Mouse (Mus musculus) thymus, postnatal 25 days (tissue): ENCODE results near the gene Slc22a21.
"Not testable (repeated sequence)": the region's sequence is repeated elsewhere in the genome, so short reads cannot be mapped to it uniquely, and the experiment has no call there.

Source experiments
- DNase-seq: peaks from one replicate; pipeline ENCODE4 v3.0.0; 2022

The Slc22a21 gene

DNA sequence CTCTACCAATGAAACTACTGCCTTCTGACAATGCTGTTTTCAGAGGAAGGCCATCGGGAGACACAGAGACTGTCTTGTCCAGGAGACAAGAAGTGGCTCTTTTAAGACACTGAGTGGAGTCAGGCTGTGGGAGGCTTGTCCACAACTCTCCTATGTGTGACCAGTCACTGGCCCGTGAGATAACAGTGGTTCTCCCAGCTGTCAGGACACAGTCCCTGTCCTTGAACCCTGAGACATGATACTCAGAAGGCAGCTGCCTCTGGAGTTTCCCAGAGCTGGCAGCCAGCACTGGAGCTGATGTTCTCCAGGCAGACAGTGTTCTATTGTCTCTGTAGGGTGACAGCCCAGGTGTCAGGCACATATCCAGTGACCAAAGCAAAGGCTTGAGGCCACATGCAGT lies 17.5 kb upstream of the Slc22a21 start:
- DNase-seq: no peak

DNA sequence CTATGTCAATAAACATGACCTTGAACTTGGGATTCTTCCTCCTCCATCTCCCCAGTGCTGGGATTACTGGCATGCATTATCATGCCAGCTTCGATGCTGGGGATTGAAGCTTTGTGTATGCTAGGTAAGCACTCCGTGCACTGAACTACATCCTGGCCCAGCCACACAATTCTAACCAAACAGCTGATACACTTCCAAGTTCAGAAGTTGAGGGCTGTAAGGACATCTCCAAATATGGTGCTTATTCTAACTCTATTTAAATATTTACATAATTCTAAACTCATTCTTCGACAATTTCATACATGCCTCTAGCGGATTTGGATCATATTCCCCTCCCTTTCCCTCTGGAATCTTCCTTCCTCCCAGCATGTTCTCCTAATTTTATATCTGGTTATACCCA lies 12.1 kb upstream of the Slc22a21 start:
- no peak for DNase-seq

DNA sequence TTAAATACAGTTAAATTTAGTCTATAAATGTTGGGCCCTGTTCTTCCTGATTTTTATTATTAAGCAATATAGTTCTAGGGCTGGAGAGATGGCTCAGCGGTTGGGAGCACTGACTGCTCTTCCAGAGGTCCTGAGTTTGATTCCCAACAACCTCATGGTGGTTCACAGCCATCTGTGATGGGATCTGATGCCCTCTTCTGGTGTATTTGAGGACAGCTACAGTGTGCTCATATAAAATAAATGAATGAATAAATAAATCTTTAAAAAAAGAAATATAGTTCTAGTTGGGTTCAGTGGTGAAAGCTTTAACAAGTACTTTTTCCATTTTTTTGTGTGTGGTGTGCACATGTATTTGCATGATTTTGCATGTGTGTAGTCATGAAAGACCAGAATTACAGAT lies 9.1 kb upstream of the Slc22a21 start:
- DNase-seq: no peak

DNA sequence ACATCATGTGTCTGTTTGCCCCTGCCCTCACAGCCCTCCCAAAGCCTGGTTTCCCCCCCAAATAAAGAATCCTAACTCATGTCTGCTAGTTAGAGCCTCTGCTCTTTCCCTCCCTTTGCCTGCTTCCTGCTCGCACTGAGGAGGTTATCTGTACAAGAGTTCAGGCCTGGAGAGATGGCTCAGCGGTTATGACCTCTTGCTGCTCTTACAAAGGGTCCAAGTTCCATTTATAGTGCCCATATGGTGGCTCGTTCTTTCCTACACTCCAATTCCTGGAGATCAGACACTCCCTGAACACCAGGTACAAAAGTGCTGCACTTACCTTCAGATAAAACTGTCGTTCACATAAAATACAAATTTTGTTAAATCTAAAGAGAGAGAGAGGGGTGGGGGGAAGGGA lies 7.9 kb upstream of the Slc22a21 start:
- no peak for DNase-seq

DNA sequence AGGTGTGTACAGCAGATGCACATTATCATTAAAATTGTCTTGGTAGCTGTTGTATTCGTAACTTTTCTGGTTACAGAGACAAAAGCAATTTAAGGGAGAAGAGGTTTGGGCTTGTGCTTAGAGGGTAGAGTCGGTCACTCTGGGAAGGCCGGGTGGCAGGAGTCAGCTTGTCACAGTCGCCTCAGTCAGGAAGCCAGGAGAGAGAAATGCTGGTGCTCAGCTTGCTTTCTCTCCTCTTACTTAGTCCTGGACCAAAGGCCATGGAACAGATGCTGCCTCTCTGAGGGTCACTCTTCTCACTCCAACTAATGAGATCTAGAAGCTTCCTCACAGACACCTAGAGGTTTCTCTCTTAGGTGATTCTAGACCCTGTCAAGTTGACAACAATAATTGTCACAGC lies 1.3 kb upstream of the Slc22a21 start:
- no peak for DNase-seq

DNA sequence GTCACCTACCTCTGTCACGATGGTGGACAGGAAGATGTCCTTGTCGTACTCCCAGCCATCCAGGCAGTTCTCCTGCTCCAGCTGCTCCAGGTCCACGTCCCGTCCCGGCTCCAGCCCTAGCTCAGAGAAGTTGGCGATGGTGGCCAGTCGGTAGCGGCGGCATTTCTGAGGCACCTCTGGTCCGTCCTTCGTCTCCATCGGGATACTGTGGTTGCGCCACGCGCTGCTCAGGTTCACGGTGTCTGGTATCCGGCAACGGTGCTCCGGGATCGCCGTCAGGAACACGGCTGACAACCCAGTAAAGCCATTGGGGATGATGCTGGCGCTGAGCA lies 710 bp downstream of the Slc22a21 start:
- DNase-seq: not testable (repeated sequence)

DNA sequence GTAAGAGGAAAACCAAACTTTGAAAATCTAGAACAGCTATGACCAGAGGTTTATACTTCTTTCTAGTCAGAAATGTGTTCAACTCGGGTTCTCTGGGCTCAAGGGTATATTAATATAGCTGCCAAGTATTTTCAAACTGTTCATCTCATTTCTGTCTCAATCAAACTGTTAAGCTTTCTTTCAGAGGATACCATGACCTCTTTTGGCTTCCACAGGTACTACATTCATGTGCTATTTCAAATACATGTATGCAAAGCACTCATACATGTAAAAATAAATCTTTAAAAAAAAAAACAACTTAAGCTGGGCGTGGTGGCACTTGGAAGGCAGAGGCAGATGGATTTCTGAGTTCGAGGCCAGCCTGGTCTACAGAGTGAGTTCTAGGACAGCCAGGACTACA lies 2.5 kb downstream of the Slc22a21 start:
- no peak for DNase-seq

DNA sequence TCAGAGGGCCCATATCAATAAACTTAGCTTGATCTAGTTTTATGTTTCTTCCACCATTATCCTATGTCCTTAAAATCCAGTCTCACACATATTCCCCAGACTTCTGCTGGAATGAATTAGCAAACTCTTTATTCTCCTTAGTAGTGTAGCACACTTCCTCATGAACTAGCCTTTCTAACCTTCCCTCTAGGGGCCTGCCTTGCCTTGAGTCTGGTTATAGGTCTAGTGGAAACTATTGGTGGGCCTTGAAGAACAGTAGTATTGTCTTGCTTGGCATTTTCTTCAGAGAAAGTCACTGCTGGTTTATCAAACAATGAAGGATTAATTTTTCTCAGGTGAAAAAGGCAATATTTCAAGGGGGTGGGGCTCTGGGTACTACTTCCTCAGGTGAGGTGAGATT lies 4.6 kb downstream of the Slc22a21 start:
- no peak for DNase-seq

DNA sequence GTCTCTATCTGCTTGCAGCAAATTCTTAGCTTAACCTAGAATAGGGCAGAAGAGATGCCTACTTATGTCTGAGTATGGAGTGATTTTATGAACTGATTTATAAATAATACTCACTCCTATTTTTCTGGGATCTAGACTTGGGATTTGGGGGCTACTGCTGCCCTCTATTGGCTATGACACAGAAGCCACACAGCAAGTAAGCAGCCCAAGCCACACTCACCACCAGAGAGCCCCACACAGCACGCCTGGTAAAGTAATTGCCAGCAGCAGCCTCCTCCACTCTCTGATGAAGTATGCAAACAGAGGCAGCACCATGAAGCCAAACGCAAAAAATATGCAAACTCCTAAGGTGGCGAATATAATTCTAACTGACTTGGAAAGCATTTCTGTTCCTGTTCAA lies 21.1 kb downstream of the Slc22a21 start:
- DNase-seq: no peak

DNA sequence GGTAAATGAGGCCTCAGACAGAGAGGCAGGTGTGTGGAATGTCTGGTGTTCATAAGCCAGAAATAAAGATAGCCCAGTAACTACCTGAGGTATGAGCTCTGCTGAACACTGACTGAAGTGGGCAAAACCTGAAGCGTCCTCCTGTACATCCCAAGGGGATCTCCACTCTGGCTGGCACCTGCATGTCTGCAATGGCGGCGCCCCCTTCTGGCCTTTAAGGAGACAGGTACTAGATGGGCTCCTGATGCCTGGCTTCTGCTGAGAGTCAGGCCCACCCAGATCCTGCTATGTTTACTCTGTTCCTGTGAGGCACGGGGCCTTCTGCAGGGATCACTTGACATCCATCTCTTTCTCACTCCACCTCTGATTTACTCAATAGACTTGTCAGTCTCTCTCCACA lies 22.0 kb downstream of the Slc22a21 start:
- peak; percentile 40 for DNase-seq

DNA sequence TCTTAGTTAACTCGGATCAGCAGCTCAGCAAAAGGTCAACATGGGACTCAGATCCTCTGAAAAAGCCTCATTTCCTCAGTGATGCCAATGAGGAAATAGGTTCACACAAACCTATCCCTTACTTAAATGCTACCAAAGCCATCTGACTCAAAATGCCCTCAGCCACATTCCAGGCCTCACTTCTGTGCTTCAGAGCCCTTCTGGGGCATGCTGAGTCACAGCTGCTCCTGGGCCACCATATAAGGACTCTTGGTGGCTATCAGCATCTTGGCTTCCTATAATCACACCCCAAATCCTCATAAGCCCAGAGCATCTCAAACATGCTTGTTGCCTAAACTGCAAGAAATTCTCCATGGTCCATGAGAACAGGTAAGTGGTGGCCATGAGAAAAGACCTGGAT lies 23.5 kb downstream of the Slc22a21 start:
- no peak for DNase-seq

DNA sequence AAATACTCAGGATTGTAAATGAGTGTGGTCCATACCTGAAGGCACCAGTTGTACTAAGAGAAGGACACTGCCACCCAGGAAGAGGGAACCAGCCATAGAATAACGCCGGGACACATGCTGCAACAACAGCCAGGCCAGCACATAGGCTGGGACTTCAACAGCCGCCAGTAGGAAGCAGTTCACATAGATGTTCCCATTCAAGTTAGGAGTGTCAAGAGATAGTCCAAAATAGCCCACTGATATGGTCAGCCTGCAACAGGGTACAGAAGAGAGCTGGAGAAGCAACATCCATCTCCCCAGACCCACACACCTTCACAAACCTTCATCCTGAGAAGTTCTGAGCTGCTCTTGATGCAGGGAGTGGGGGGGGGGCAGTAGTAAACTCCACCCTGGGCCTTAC lies 25.5 kb downstream of the Slc22a21 start:
- no peak for DNase-seq

DNA sequence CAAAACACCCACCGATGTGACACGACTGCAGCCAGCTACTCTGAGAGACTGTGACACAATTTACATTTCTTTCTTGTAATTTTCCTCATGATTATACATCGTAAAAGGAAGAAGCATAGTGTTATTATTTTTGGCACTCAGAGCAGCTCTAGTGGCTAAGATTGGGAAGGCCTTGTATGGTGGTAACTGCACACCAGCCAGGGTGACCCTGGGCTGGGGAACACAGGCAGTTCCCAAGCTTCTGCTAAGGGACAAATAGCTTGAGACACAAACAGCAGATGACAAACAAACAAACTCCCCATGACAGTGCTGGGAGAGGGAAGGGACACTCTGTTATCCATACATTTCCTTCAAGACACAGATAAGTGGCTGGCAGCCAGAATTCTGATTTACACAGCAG lies 30.0 kb downstream of the Slc22a21 start:
- not testable (repeated sequence) for DNase-seq

DNA sequence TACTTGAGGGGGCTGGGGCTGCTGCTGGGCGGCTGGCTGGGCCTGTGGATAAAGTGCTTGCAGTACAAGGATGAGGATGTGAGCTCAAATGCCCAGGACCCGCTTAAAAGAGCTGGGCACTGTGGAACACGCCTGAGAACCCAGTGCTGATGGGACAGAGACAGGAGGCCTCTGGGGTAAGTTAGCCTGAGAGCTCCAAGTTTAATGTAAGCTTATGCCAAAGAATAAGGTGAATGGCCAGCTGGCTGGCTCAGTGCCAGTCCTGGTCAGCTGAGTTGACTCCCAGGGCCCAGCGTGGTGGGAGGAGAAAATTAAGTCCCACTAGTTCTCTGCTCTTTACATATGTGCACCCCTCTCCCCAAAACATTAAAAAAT lies 48.2 kb downstream of the Slc22a21 start:
- DNase-seq: not testable (repeated sequence)

DNA sequence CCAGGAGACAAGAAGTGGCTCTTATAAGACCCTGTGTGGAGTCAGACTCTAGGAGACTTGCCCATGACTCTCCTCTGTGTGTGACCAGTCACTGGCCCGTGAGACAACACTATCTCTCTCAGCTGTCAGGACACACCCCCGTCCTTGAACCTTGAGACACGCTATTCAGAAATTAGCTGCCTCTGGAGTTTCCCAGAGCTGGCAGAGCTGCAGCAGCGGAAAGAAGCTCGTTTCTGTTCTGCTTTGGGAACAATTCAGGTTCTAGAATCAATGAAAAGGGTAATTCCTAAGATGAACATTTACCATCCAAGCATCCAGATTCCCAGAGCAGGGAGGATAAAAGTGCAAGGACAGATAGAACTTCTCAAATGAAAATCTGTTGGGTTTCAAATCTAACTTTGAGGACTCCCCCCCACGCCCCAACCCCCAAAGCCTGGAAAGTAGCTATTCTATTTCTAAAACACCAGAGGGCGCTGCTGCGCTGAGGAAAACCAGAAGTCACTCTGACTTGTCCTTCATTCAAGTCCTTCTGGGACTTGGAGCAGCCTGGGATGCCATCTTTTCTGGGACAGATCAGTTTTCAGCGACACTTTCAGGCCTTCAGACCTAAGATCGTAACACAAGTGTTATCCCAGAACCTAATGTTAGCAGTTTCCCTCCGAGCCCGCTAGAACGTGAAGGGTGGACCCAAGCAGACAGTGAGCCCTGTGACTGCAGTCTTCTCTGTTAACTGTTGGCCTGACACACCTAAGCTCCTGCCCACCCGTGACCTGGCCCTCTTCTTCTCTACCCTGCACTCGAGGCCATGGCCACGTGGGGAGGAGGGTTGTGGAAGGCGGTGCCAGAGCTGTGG lies 48.8 kb downstream of the Slc22a21 start:
- DNase-seq: peak; percentile 39

DNA sequence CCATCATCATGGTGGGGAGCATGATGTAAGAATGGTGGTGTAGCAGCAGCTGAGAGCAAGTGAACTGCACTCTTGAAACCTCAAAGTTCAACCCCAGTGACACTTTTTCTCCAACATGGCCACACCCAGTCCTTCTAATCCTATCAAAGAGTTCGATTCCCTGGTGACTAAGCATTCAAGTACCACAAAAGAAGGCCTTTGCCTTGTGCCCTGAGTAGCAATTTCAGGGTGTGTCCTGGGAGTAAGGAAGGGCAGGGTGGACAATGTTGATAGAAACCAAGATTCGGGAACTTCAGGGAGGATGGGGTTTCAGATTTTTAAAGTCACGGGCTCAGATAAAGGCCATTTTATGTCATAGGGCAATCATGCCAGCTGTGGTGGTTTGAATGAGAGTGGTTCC lies 50.4 kb downstream of the Slc22a21 start:
- DNase-seq: no peak

DNA sequence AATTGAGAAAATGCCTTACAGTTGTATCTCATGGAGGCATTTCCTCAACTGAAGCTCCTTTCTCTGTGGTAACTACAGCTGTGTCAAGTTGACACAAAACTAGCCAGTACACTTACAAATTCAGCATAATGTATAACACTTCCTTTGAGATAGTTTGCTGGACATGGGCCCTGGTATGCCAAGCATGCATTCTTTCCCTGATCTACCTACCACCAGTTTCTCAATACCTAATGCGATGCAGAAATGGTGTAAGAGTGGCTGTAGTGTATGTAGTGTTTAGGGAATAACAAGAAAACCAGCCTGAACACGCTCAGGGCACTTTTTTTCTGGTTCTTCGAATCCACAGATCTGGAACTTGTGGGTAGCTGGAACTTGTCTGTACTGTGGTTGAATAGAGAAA lies 51.5 kb downstream of the Slc22a21 start:
- DNase-seq: no peak

DNA sequence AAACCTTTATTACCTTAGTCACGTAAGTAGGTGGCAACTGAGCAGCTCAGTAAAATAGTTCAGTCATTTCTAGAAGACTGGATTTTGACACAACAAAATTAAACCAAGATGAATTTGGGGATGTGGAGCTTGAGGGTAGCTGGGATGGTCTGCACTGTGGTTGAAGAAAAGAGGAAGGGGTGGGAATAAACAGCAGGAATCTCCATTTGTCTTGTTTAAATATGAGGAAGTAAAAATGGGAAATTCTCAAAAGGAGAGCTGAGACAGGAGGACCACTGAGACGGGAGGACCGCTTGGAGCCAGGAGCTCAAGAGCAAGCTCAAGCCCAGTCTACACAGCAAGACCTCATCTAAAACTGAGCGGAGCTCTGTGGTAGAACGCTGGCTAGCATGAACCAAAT lies 53.8 kb downstream of the Slc22a21 start:
- DNase-seq: no peak

DNA sequence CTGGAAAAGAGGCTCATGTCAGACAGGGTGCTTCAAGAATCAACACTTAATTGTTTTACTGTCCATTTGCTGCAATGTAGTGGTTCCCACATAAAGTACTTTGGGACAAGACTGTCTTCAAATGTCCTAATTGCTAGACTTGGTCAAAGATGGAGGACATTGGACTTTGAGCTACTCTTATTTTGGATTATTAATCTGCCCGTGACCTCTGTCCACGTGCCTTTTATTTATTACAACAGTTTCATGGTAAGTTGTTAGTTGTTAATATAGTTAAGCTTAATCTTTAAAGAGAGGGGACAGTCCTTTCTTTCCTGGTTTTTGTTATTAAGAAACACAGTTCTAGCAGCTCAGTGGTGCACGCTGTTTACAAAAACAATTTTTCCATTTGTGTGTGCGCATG lies 61.3 kb downstream of the Slc22a21 start:
- DNase-seq: no peak

DNA sequence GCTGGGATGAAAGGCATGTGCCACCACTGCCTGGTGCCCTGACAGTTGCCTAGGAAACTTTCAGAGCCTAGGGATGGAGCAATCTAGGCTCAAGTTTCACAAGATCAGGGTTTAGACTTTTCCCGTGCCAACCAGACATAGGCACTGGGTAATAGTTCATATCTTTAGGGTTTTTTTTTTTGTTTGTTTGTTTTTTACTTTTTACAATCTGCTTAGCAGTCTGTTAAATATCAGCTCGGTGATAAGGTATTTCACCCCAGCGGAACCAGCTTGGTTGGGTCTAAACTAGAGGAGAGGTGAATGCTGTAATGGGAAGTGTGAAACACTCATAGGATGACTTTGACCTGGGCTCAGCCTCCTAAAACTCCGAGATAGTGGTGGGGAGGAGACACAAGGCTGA lies 69.1 kb downstream of the Slc22a21 start:
- DNase-seq: no peak

DNA sequence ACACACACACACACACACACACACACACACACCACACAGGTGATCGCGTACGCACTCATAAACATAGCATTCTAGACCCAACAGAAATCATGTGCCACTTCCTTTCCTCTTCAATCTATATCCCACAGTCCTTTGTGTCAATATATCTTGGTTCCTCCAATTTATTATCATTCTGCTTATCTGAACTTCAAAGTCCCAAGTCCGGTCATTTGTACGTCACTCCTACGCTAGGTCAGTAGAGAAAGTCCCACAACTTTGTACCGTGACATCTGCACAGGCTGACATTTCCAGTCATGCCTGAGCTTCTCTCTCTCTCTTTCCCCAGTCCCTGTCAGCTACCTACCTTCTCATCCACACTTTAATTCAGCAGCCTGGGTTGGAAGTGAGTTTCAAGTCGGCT lies 71.4 kb downstream of the Slc22a21 start:
- DNase-seq: no peak

DNA sequence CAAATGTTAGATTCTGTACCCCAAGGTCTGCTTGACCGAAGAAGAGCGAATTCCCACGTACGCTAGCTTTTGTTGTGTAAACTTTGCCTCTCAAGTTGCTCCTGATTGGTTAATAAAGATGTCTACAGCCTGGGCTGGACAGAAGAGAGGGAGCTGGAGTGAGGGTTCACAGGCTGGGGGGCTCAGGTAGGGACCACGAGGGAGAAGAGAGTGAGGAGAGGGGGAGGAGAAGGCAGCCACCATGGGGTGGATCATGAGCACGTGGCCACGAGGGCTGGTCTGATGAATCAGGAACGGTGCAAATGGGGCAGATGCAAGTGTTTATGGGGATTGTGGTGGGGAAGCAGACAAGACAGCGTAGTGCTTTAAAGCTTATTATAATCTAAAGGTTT lies 75.6 kb downstream of the Slc22a21 start:
- no peak for DNase-seq

DNA sequence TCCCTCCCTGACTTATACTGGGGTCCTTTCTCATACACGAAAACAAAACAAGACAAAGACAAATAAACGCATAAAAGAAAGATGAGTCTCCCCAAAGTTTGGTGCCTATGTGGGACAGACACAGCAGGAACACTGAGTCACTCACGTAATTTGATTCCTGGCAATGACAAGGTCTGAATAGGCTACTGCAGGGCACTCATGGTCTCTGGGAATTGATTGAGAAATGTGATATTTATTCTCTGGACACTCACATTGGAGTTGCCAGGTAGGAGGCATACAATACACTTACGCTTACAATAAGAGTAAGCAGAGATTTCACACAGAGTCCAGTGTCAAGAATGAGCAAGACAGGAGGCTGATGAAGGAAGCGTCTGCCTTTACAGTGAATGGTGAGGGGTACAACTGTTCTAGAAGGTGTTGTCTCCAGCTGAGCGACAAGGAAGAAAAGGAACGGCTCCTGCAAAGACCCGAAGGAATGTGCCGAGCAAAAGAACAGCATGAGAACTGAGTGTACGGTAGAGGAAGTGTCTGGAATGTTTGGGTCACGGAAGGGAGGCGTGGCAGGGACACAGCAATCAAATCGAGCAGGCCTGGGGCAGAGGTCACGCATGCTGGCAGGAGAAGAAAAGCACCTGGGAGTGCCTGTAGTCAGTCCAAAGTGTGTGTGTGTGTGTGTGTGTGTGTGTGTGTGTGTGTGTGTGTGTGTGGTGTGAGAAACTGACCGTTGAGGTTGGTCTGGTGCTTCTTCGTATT lies 76.2 kb downstream of the Slc22a21 start:
- DNase-seq: no peak

DNA sequence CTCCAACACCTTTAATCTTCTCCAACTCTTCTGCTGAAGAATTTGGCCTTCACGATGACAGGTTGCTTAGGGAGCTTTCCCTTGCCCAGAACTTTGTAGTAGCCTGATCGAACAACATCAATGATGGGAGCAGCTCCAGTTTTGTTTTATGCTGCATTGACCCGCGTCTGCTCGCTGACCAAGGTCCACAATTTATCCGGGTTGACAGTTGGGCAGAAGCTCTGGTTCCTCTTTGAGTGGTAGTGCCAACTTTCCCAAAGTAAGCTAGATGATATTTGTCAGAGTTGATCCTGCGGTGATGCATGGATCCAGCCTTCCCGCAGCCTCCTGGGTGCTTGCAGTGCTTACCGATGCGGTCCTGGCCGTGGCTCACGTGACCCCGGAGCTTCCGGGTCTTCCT lies 77.4 kb downstream of the Slc22a21 start:
- DNase-seq: no peak

DNA sequence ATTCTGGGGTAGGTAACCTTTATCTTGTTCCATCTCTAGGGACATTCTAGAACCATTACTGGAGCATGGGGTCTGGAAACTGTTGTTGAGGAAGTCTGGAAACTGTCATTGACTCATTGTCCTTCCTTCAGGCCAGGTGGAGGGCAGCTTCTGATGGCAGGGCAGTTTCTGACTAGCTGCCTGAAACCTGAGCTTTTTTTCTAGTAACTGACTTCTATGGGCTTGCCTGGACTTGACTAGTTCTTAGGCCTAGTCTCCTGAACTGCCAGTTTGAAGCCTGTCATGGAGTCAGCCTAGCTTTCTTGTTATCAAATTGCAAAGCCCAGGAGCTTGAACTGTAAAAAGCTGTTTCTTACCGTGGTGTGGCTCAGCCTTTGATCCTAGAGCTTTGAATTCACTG lies 79.1 kb downstream of the Slc22a21 start:
- DNase-seq: no peak
